Mouse (Mus musculus) forebrain, postnatal 0 days (tissue): ENCODE data around the gene Sox1. TPM values are rescaled to one million over a fixed set of nuclear protein-coding genes. Genes with fewer than 3 reads are reported as not detected.

ENCODE experiments used
- ATAC-seq: fragments of 200-750 bp; cut with Nextera tagmentation; 2 replicates; pipeline ENCODE4 v1.8.0; 2017; ENCODE audit warnings: mild to moderate bottlenecking, moderate library complexity
- DNase-seq: peaks from one replicate; pipeline ENCODE4 v3.0.0-alpha.2; 2015
- H3K27ac ChIP-seq: fragments of 300-500 bp; sonication (generic); 2 replicates; pipeline ENCODE4 v1.5.1; 2014; ENCODE audit warnings: low read depth, mild to moderate bottlenecking, antibody characterized with exemption, low read length, moderate library complexity, mixed read lengths
- H3K27me3 ChIP-seq: fragments of 300-500 bp; sonication (generic); 2 replicates; pipeline ENCODE4 v1.6.1; 2014; ENCODE audit warnings: mild to moderate bottlenecking, low read length, mixed read lengths; ENCODE audit not compliant: insufficient read depth
- H3K36me3 ChIP-seq: fragments of 300-500 bp; sonication (generic); 2 replicates; pipeline ENCODE4 v1.6.1; 2014; ENCODE audit warnings: mild to moderate bottlenecking, moderate library complexity; ENCODE audit not compliant: insufficient read depth
- H3K4me1 ChIP-seq: fragments of 300-500 bp; sonication (generic); 2 replicates; pipeline ENCODE4 v1.6.1; 2014; ENCODE audit warnings: antibody characterized with exemption; ENCODE audit not compliant: insufficient read depth
- H3K4me2 ChIP-seq: fragments of 300-500 bp; sonication (generic); 2 replicates; pipeline ENCODE4 v1.6.1; 2014; ENCODE audit warnings: low read depth, mild to moderate bottlenecking, moderate library complexity
- H3K4me3 ChIP-seq: fragments of 300-500 bp; sonication (generic); 2 replicates; pipeline ENCODE4 v1.5.1; 2014; ENCODE audit warnings: low read depth, low read length, mixed read lengths
- H3K9ac ChIP-seq: fragments of 300-500 bp; sonication (generic); 2 replicates; pipeline ENCODE4 v1.6.1; 2014; ENCODE audit warnings: mild to moderate bottlenecking
- H3K9me3 ChIP-seq: fragments of 300-500 bp; sonication (generic); 2 replicates; pipeline ENCODE4 v1.6.1; 2016; ENCODE audit warnings: low read length
- CTCF ChIP-seq: sonication (generic); IDR thresholded peaks from 2 replicates; pipeline ENCODE4 v1.5.1; 2016; ENCODE audit warnings: antibody characterized with exemption, control low read depth, low read depth
- WGBS: fragments of 180-500 bp; shearing (Covaris S2); extraction: QIAGEN DNeasy Blood & Tissue Kit; methylation state at CpG from one replicate; pipeline ENCODE4 v1.1.7; 2014; 5-methylcytosine and 5-hydroxymethylcytosine counted together
- polyA plus RNA-seq: library from polyadenylated mRNA; unstranded; fragments of >200 nt; fragmentation: Nextera tagmentation; extraction: Ambion mirVana; gene quantifications from 2 replicates; pipeline ENCODE4 v1.2.1, GENCODE M21; 2015
- total RNA-seq: library from RNA; depleted of rRNA; stranded (reverse); fragments of >200 nt; gene quantifications from 2 replicates; pipeline ENCODE4 v1.2.3, GENCODE M21; 2014

Sox1 gene
- total and polyA plus RNA-seq, 2 experiments from 2014 or later, result 4.3 to 36.5 TPM

DNA sequence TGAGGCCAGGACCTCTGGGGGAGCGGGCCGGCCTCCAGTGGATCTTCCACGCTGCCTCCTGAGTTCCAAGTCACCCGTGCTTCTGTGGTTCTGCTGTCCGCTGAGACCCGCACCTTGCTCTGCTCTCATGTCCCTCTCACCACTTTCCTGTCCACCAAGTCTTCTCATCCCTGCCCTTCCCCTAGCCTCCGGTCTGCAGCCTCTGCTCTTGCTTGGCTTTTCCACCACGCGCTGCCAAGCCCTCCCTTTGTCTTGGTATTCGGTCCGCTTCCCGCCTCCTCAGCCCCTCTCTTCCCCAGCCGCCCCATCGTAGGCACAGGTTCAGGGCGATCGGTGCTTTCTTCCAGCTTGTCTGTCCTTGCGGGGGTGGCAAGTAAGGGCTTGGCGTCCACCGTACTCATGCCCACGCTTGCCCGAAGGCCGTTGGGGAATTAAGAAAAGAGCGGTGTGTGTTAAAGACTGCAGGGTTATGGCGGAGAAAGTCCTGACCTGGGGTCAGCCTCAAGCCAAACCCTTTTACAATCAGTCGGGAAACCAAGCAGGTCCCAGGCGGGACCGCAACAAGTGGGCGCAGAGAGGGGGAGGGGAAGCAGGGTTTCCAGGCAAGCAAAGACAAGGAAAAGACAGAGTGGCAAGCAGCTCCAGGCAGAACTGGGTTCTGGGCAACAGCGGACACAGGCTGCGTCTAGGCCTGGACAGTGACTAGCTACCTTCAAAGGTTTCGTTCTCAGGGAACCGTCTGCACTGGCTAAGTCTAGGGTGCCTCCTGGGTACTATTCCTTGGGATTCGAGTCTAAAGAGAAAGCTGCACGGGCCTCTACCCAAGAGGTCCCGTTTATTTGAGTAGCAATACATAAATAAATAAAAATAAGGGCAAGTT lies 6.5 kb downstream of the Sox1 start:
- Histone ChIP-seq H3K27me3 (peaks cover 12% of the 10 kb centered on the region), H3K4me2 (peak overlapping the region; percentile 65), H3K4me3 (peak overlapping the region; percentile 51), H3K27ac (peak overlapping the region; percentile 88), H3K9me3 (no peaks in the 10 kb centered on the region), H3K36me3 (no peaks in the 10 kb centered on the region; the same call in 1 of the 2 replicates), H3K9ac (peak overlapping the region; percentile 60), H3K4me1 (0 out of 2 replicates have a peak, but pooled peaks cover 3% of the 10 kb centered on the region)
- no peak for TF ChIP-seq CTCF
- peak; percentile 28 for ATAC-seq
- 5% methylated on average over 35 of the region's 35 CpGs for WGBS
- DNase-seq, result peak; percentile 58

DNA sequence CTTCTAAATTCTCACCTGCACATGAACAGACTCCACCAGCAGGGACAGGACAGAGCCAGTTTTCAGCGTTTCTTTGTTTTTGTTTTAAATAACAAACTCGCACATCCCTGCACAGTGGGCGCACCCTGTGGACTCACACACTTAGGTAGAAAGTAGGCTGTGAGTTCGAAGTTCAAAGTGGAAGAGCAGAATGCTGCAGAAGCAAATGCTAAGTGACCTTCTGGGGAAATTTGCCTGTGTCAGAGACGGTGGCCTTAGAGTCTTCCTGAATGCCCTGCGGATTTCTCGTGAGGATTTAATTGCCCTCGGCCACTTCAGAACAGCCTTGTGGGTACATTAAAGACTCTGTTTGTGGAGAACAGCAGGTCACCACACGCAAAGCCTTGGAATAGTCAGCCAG lies 7.6 kb downstream of the Sox1 start:
- Histone ChIP-seq H3K4me2 (0 out of 2 replicates have a peak overlapping the region, but pooled peaks have one; percentile 10), H3K9me3 (no peaks in the 10 kb centered on the region), H3K4me1 (0 out of 2 replicates have a peak, but pooled peaks cover 3% of the 10 kb centered on the region), H3K27ac (peak overlapping the region; percentile 88), H3K9ac (peak overlapping the region; percentile 60; the same call in 1 of the 2 replicates), H3K27me3 (peaks cover 12% of the 10 kb centered on the region), H3K36me3 (no peaks in the 10 kb centered on the region), H3K4me3 (no peak overlapping the region)
- no peak; the same call in 1 of the 2 replicates for TF ChIP-seq CTCF
- no peak for ATAC-seq
- 11% methylated on average over 9 of the region's 9 CpGs for WGBS
- peak; percentile 49 for DNase-seq

DNA sequence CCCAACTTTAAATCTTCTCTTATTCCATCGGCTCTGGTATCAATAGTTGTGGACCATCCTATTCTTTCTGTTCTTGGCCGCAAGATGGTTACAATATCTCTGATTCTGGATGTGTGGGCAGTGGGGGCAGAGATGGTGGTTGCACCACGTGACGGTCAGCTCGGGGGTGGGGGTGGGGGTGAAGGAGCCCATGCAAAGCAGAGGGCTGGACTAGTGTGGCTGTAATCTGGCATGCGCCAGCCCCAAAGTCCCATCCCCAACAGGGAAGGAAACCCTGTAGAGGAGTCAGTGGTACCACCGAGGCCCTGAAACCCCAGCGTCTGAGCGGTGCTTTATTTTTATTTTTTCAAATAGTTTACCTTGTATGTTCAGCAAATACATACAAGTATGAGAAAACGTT lies 12.9 kb downstream of the Sox1 start:
- Histone ChIP-seq H3K9me3 (no peaks in the 10 kb centered on the region), H3K4me3 (no peak overlapping the region), H3K36me3 (no peaks in the 10 kb centered on the region), H3K4me1 (no peaks in the 10 kb centered on the region), H3K27me3 (peaks cover 16% of the 10 kb centered on the region), H3K9ac (no peak overlapping the region), H3K4me2 (no peak overlapping the region), H3K27ac (no peak overlapping the region)
- WGBS, result 31% methylated on average over 10 of the region's 10 CpGs
- no peak for ATAC-seq
- DNase-seq, result no peak
- no peak for TF ChIP-seq CTCF

DNA sequence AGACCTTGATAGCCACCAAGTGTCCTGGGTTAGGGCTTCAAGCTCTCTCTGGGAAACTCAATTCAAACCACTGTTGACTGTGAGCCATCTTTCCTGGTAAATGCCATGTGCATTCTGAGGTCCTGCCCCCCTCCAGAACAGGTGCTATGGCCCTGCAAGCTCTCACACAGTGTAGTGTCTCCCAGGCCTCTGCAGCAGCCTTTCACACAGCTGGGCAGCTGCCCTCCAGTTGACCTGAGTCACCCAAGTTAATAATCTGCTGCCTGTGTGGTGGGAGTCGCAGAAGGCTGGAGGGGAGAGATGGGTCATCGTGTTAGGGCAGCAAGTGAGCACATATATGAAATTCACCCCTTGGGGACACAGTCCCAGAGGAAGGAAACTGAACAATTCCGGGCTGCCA lies 14.9 kb downstream of the Sox1 start:
- Histone ChIP-seq H3K36me3 (no peaks in the 10 kb centered on the region), H3K27ac (no peak overlapping the region), H3K27me3 (peaks cover 11% of the 10 kb centered on the region; the same call in 1 of the 2 replicates), H3K4me2 (no peak overlapping the region), H3K9ac (no peak overlapping the region), H3K4me1 (no peaks in the 10 kb centered on the region), H3K4me3 (no peak overlapping the region), H3K9me3 (no peaks in the 10 kb centered on the region)
- no peak for TF ChIP-seq CTCF
- ATAC-seq (no peak), DNase-seq (no peak)
- 56% methylated on average over 3 of the region's 3 CpGs for WGBS

DNA sequence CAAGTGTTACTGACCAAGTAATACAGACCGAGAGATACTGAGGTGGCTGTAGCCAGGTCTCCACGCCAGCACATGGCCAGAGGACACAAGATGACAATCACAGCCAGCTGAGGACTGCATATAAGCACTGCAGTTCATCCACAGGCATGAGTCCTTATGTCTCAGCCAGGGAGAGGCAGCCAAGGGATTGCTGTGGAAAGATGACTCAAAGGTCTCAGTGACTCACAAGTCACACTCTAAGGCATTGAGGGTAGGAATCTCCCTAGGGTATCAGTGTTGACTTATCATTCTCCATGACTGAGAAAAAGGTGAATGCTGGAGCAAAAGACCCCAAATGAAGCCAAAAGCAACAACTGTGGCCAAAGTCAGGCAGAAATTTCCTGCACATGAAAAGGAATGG lies 22.0 kb downstream of the Sox1 start:
- WGBS, result 92% methylated on average over 2 of the region's 2 CpGs
- no peaks in the 10 kb centered on the region for H3K27me3 ChIP-seq
- ATAC-seq, result no peak
- no peak overlapping the region for H3K27ac ChIP-seq
- no peak for TF ChIP-seq CTCF
- no peaks in the 10 kb centered on the region for H3K9me3 ChIP-seq
- no peaks in the 10 kb centered on the region for H3K36me3 ChIP-seq
- no peak for DNase-seq
- H3K4me1 ChIP-seq, result no peaks in the 10 kb centered on the region
- H3K9ac ChIP-seq, result no peak overlapping the region
- H3K4me3 ChIP-seq, result no peak overlapping the region
- no peak overlapping the region for H3K4me2 ChIP-seq

DNA sequence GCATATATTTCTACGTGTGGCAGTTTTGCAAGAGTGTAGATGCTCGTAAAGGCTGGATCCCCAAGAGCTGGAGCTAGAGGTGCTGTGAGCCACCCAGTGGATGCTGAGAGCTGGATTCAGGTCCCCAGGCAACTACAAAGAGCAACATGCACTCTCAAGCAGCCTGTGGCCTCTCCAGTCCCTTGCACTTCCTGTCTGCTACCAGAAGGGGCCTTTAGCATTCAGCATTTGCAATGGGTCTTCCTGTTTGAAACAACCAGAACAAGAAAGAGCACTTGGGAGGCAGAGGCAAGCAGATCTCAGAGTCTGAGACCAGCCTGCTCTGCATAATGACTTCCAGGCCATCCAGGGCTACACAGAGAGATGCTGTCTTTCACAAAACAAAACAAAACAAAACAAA lies 25.4 kb downstream of the Sox1 start:
- WGBS, result 90% methylated on average over 2 of the region's 2 CpGs
- Histone ChIP-seq H3K4me1 (no peaks in the 10 kb centered on the region), H3K9ac (no peak overlapping the region), H3K36me3 (no peaks in the 10 kb centered on the region), H3K4me3 (no peak overlapping the region), H3K4me2 (no peak overlapping the region), H3K9me3 (no peaks in the 10 kb centered on the region), H3K27me3 (no peaks in the 10 kb centered on the region), H3K27ac (no peak overlapping the region)
- no peak for TF ChIP-seq CTCF
- DNase-seq (no peak), ATAC-seq (no peak)

DNA sequence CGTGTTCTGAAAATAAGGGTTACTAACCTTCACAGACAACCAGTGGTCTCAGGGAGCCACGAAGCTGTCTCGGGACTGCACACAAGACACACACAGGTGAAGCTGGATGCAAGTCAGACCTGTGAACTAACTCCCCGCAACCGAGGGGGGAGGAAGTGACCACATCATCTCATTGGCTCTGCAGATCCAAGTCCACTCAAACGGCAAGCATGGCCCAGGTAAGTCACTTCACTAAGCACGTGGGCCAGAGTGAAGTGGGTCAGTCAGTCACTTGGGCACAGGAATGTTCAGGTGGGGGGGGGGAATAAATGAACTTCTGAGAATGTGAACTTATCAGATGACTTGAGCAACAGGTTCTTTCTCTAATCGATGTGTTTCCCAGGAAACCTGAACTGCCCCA lies 30.8 kb downstream of the Sox1 start:
- WGBS, result 93% methylated on average over 8 of the region's 8 CpGs
- ATAC-seq (no peak), DNase-seq (no peak)
- Histone ChIP-seq H3K4me3 (no peak overlapping the region), H3K27ac (no peak overlapping the region), H3K9ac (no peak overlapping the region), H3K9me3 (no peaks in the 10 kb centered on the region), H3K4me2 (no peak overlapping the region), H3K4me1 (peaks cover 12% of the 10 kb centered on the region), H3K36me3 (no peaks in the 10 kb centered on the region), H3K27me3 (peaks cover 12% of the 10 kb centered on the region; the same call in 1 of the 2 replicates)
- TF ChIP-seq CTCF, result no peak
